Mouse (Mus musculus) forebrain, postnatal 0 days (tissue): ENCODE measurements at regions not wholly inside any gene's neighbourhood (a gene's known extent, or its start where the extent isn't known, plus 50 kb on each side); places are given as distances from the start of the nearest gene placed in this dataset.

Experiments
- ATAC-seq: fragments of 200-750 bp; cut with Nextera tagmentation; 2 replicates; pipeline ENCODE4 v1.8.0; 2017; ENCODE audit warnings: mild to moderate bottlenecking, moderate library complexity
- DNase-seq: peaks from one replicate; pipeline ENCODE4 v3.0.0-alpha.2; 2015
- H3K27ac ChIP-seq: fragments of 300-500 bp; sonication (generic); 2 replicates; pipeline ENCODE4 v1.5.1; 2014; ENCODE audit warnings: low read depth, mild to moderate bottlenecking, antibody characterized with exemption, low read length, moderate library complexity, mixed read lengths
- H3K27me3 ChIP-seq: fragments of 300-500 bp; sonication (generic); 2 replicates; pipeline ENCODE4 v1.6.1; 2014; ENCODE audit warnings: mild to moderate bottlenecking, low read length, mixed read lengths; ENCODE audit not compliant: insufficient read depth
- H3K36me3 ChIP-seq: fragments of 300-500 bp; sonication (generic); 2 replicates; pipeline ENCODE4 v1.6.1; 2014; ENCODE audit warnings: mild to moderate bottlenecking, moderate library complexity; ENCODE audit not compliant: insufficient read depth
- H3K4me1 ChIP-seq: fragments of 300-500 bp; sonication (generic); 2 replicates; pipeline ENCODE4 v1.6.1; 2014; ENCODE audit warnings: antibody characterized with exemption; ENCODE audit not compliant: insufficient read depth
- H3K4me2 ChIP-seq: fragments of 300-500 bp; sonication (generic); 2 replicates; pipeline ENCODE4 v1.6.1; 2014; ENCODE audit warnings: low read depth, mild to moderate bottlenecking, moderate library complexity
- H3K4me3 ChIP-seq: fragments of 300-500 bp; sonication (generic); 2 replicates; pipeline ENCODE4 v1.5.1; 2014; ENCODE audit warnings: low read depth, low read length, mixed read lengths
- H3K9ac ChIP-seq: fragments of 300-500 bp; sonication (generic); 2 replicates; pipeline ENCODE4 v1.6.1; 2014; ENCODE audit warnings: mild to moderate bottlenecking
- H3K9me3 ChIP-seq: fragments of 300-500 bp; sonication (generic); 2 replicates; pipeline ENCODE4 v1.6.1; 2016; ENCODE audit warnings: low read length
- CTCF ChIP-seq: sonication (generic); IDR thresholded peaks from 2 replicates; pipeline ENCODE4 v1.5.1; 2016; ENCODE audit warnings: antibody characterized with exemption, control low read depth, low read depth
- WGBS: fragments of 180-500 bp; shearing (Covaris S2); extraction: QIAGEN DNeasy Blood & Tissue Kit; methylation state at CpG from one replicate; pipeline ENCODE4 v1.1.7; 2014; 5-methylcytosine and 5-hydroxymethylcytosine counted together

GRCm38 (mm10) chr7:136640160-136640559 is 254.3 kb upstream of the Mgmt start:
- Histone ChIP-seq H3K4me3 (no peak overlapping the region), H3K9ac (no peak overlapping the region), H3K4me1 (no peaks in the 10 kb centered on the region), H3K36me3 (no peaks in the 10 kb centered on the region), H3K27ac (no peak overlapping the region), H3K4me2 (no peak overlapping the region), H3K9me3 (no peaks in the 10 kb centered on the region), H3K27me3 (no peaks in the 10 kb centered on the region)
- WGBS = 41% methylated on average over 5 of the region's 5 CpGs
- ATAC-seq (no peak), DNase-seq (no peak)
- no peak for TF ChIP-seq CTCF

GRCm38 (mm10) chr7:136640771-136641170 is 253.6 kb upstream of the Mgmt start:
- H3K9me3 ChIP-seq = no peaks in the 10 kb centered on the region
- H3K9ac ChIP-seq = no peak overlapping the region
- WGBS = 83% methylated on average over 7 of the region's 7 CpGs
- H3K4me2 ChIP-seq = no peak overlapping the region
- DNase-seq (no peak), ATAC-seq (no peak)
- H3K4me3 ChIP-seq = no peak overlapping the region
- H3K27ac ChIP-seq = no peak overlapping the region
- H3K4me1 ChIP-seq = no peaks in the 10 kb centered on the region
- no peaks in the 10 kb centered on the region for H3K27me3 ChIP-seq
- TF ChIP-seq CTCF = no peak
- no peaks in the 10 kb centered on the region for H3K36me3 ChIP-seq

- no peaks in the 10 kb centered on the region for H3K36me3 ChIP-seq
- no peak overlapping the region for H3K4me2 ChIP-seq
- H3K9ac ChIP-seq = no peak overlapping the region
- 84% methylated on average over 4 of the region's 4 CpGs for WGBS
- DNase-seq = no peak
- no peak overlapping the region for H3K27ac ChIP-seq
- TF ChIP-seq CTCF = no peak
- H3K4me3 ChIP-seq = no peak overlapping the region
- no peaks in the 10 kb centered on the region for H3K27me3 ChIP-seq
- no peak for ATAC-seq
- H3K4me1 ChIP-seq = no peaks in the 10 kb centered on the region
- H3K9me3 ChIP-seq = no peaks in the 10 kb centered on the region
Observed at GRCm38 (mm10) chr7:136649796-136650195, 244.6 kb upstream of the Mgmt start.

- DNase-seq (no peak), ATAC-seq (no peak)
- Histone ChIP-seq H3K9ac (no peak overlapping the region), H3K27ac (no peak overlapping the region), H3K4me2 (no peak overlapping the region), H3K36me3 (no peaks in the 10 kb centered on the region), H3K4me1 (no peaks in the 10 kb centered on the region), H3K27me3 (peaks cover 8% of the 10 kb centered on the region; the same call in 1 of the 2 replicates), H3K9me3 (no peaks in the 10 kb centered on the region), H3K4me3 (no peak overlapping the region)
- no peak for TF ChIP-seq CTCF
Observed at GRCm38 (mm10) chr7:136659930-136660329, 234.5 kb upstream of the Mgmt start.

GRCm38 (mm10) chr7:136660401-136660800 is 234.0 kb upstream of the Mgmt start:
- no peaks in the 10 kb centered on the region for H3K4me1 ChIP-seq
- H3K36me3 ChIP-seq = no peaks in the 10 kb centered on the region
- no peak for TF ChIP-seq CTCF
- DNase-seq (no peak), ATAC-seq (no peak)
- no peak overlapping the region for H3K4me3 ChIP-seq
- H3K27ac ChIP-seq = no peak overlapping the region
- H3K9ac ChIP-seq = no peak overlapping the region
- WGBS = 73% methylated on average over 2 of the region's 2 CpGs
- peaks cover 8% of the 10 kb centered on the region; the same call in 1 of the 2 replicates for H3K27me3 ChIP-seq
- H3K4me2 ChIP-seq = no peak overlapping the region
- no peaks in the 10 kb centered on the region for H3K9me3 ChIP-seq

- ATAC-seq (no peak), DNase-seq (no peak)
- Histone ChIP-seq H3K4me2 (no peak overlapping the region), H3K27me3 (peaks cover 21% of the 10 kb centered on the region), H3K9ac (no peak overlapping the region), H3K4me1 (no peaks in the 10 kb centered on the region), H3K9me3 (no peaks in the 10 kb centered on the region), H3K27ac (no peak overlapping the region), H3K36me3 (no peaks in the 10 kb centered on the region), H3K4me3 (no peak overlapping the region)
- WGBS = 76% methylated on average over 10 of the region's 10 CpGs
- TF ChIP-seq CTCF = no peak
Observed at GRCm38 (mm10) chr7:136664424-136665082, 229.9 kb upstream of the Mgmt start.

GRCm38 (mm10) chr7:136665901-136666300 is 228.5 kb upstream of the Mgmt start:
- Histone ChIP-seq H3K4me2 (no peak overlapping the region), H3K27ac (no peak overlapping the region), H3K9ac (no peak overlapping the region), H3K27me3 (peaks cover 21% of the 10 kb centered on the region), H3K36me3 (no peaks in the 10 kb centered on the region), H3K4me3 (no peak overlapping the region), H3K9me3 (no peaks in the 10 kb centered on the region), H3K4me1 (no peaks in the 10 kb centered on the region)
- ATAC-seq (no peak), DNase-seq (no peak)
- WGBS = 76% methylated on average over 2 of the region's 2 CpGs
- TF ChIP-seq CTCF = no peak

- H3K27ac ChIP-seq = no peak overlapping the region
- no peak overlapping the region for H3K9ac ChIP-seq
- H3K9me3 ChIP-seq = no peaks in the 10 kb centered on the region
- no peak overlapping the region for H3K4me2 ChIP-seq
- DNase-seq (no peak), ATAC-seq (no peak)
- no peaks in the 10 kb centered on the region for H3K4me1 ChIP-seq
- H3K27me3 ChIP-seq = peaks cover 21% of the 10 kb centered on the region
- WGBS = 8% methylated on average over 6 of the region's 6 CpGs
- no peaks in the 10 kb centered on the region for H3K36me3 ChIP-seq
- no peak for TF ChIP-seq CTCF
- no peak overlapping the region for H3K4me3 ChIP-seq
Observed at GRCm38 (mm10) chr7:136666707-136667106, 227.7 kb upstream of the Mgmt start.
